In genomic region chr5:113135513-113135912, GRCm38 (mm10) we compare ENCODE assay signal across 10 mouse cellular contexts. TPM values are rescaled to one million over a fixed set of nuclear protein-coding genes. Genes with fewer than 3 reads are reported as not detected.
DNase-seq lines count a peak whose midpoint lies in the region; ATAC-seq and TF ChIP-seq lines count a peak whose summit lies in the region.
"Had no signal": no experiment of that assay in that cellular context is flagged by ENCODE, and none has a peak within 500 bp of the region (broad histone marks: within the 10 kb centered on the region; RNA-seq: fewer than 3 reads in every experiment).

No protein-coding gene starts in this region.

- no peak for ATAC-seq in midbrain, embryonic 15.5 days (replicated peaks)
- no peak for ATAC-seq in midbrain, embryonic 14.5 days (ENCODE audit: low FRiP score, low TSS enrichment)
- ATAC-seq in limb, embryonic 14.5 days (ENCODE audit: low FRiP score, low read depth): no peak
- no peak for ATAC-seq in stomach, postnatal 0 days (ENCODE audit: low FRiP score, low TSS enrichment)

- H3K27me3 ChIP-seq in heart, adult 2 months (ENCODE audit: control insufficient read depth, insufficient read depth, low read length): no peaks in the 10 kb centered on the region
- H3K27me3 ChIP-seq in midbrain, embryonic 15.5 days (replicated peaks): peaks cover 16% of the 10 kb centered on the region
- peaks cover 16% of the 10 kb centered on the region for H3K27me3 ChIP-seq in midbrain, embryonic 14.5 days (ENCODE audit: control insufficient read depth, insufficient read depth, low read length)
- H3K27me3 ChIP-seq in limb, embryonic 14.5 days (ENCODE audit: control insufficient read depth, insufficient read depth, low read length): no peaks in the 10 kb centered on the region; the same call in 1 of the 2 replicates
- H3K27me3 ChIP-seq in stomach, postnatal 0 days (ENCODE audit: control insufficient read depth, insufficient read depth, low read length): no peaks in the 10 kb centered on the region

- peaks cover 4% of the 10 kb centered on the region; the same call in 1 of the 2 replicates for H3K79me2 ChIP-seq in heart, adult 2 months (replicated peaks; ENCODE audit: control insufficient read depth, insufficient read depth, low read length)

- peak overlapping the region; percentile 95 for H3K27ac ChIP-seq in heart, adult 2 months
- no peak overlapping the region for H3K27ac ChIP-seq in midbrain, embryonic 15.5 days
- no peak overlapping the region for H3K27ac ChIP-seq in midbrain, embryonic 14.5 days (replicated peaks; ENCODE audit: low read depth, low read length)
- H3K27ac ChIP-seq in limb, embryonic 14.5 days (replicated peaks; ENCODE audit: low read depth, low read length): peak overlapping the region; percentile 38
- H3K27ac ChIP-seq in stomach, postnatal 0 days (replicated peaks): peak overlapping the region; percentile 90

- peak overlapping the region; percentile 85 for H3K9ac ChIP-seq in heart, adult 2 months (ENCODE audit: low read depth, low read length)
- no peak overlapping the region for H3K9ac ChIP-seq in midbrain, embryonic 15.5 days
- H3K9ac ChIP-seq in midbrain, embryonic 14.5 days (replicated peaks; ENCODE audit: low read length): no peak overlapping the region
- H3K9ac ChIP-seq in limb, embryonic 14.5 days (ENCODE audit: low read depth, low read length, severe bottlenecking): no peak overlapping the region
- H3K9ac ChIP-seq in stomach, postnatal 0 days (ENCODE audit: low read length): peak overlapping the region; percentile 67

- H3K4me1 ChIP-seq in heart, adult 2 months (ENCODE audit: control insufficient read depth, insufficient read depth, low read length): peaks cover 39% of the 10 kb centered on the region
- peaks cover 31% of the 10 kb centered on the region for H3K4me1 ChIP-seq in midbrain, embryonic 15.5 days
- peaks cover 22% of the 10 kb centered on the region for H3K4me1 ChIP-seq in midbrain, embryonic 14.5 days (ENCODE audit: control insufficient read depth, insufficient read depth, low read length)
- peaks cover 28% of the 10 kb centered on the region for H3K4me1 ChIP-seq in limb, embryonic 14.5 days (ENCODE audit: control insufficient read depth, insufficient read depth, low read length)
- H3K4me1 ChIP-seq in stomach, postnatal 0 days (replicated peaks; ENCODE audit: control insufficient read depth, insufficient read depth): no peaks in the 10 kb centered on the region

- DNase-seq in heart, adult 2 months: peak in 1 of 2 experiments; percentile 45
- no peak for DNase-seq in heart, postnatal 14 days
- DNase-seq in midbrain, embryonic 14.5 days: no peak
- DNase-seq in limb, embryonic 14.5 days (ENCODE audit: low spot score): no peak
- DNase-seq in stomach, postnatal 0 days (ENCODE audit: low spot score): peak; percentile 70
- no peak for DNase-seq in cerebellum, adult 9-11 months
- DNase-seq in adrenal gland, adult (ENCODE audit: inconsistent age in 2 of 2, low spot score in 1 of 2): no peak
- DNase-seq: kidney, postnatal 25 days had no signal

- no peak for TF ChIP-seq POLR2A in heart, adult 2 months (IDR thresholded peaks at IDR 0.05; ENCODE audit: insufficient read depth, low read depth, low read length)
- TF ChIP-seq POLR2A in limb, embryonic 14.5 days (IDR thresholded peaks at IDR 0.05; ENCODE audit: borderline replicate concordance, extremely low read depth, insufficient read depth, insufficient read length): no peak

- H3K4me2 ChIP-seq in midbrain, embryonic 15.5 days: peak overlapping the region; percentile 4; the same call in 1 of the 2 replicates
- no peak overlapping the region for H3K4me2 ChIP-seq in midbrain, embryonic 14.5 days (ENCODE audit: low read length)
- peak overlapping the region; percentile 91 for H3K4me2 ChIP-seq in limb, embryonic 14.5 days (replicated peaks; ENCODE audit: low read depth, low read length, severe bottlenecking)
- H3K4me2 ChIP-seq in stomach, postnatal 0 days (replicated peaks; ENCODE audit: low read depth): peak overlapping the region; percentile 92

- intact Hi-C loops in heart, adult 2 months (cut with DNase I): no loop called here
- intact Hi-C loops in heart, postnatal 14 days (cut with DNase I): no loop called here

- peak overlapping the region; percentile 70 for H3K4me3 ChIP-seq in heart, adult 2 months
- no peak overlapping the region for H3K4me3 ChIP-seq in midbrain, embryonic 15.5 days
- no peak overlapping the region for H3K4me3 ChIP-seq in midbrain, embryonic 14.5 days (replicated peaks; ENCODE audit: low read depth, low read length)
- peak overlapping the region; percentile 42 for H3K4me3 ChIP-seq in limb, embryonic 14.5 days (replicated peaks; ENCODE audit: low read length)
- H3K4me3 ChIP-seq in stomach, postnatal 0 days (ENCODE audit: low read depth, low read length): peak overlapping the region; percentile 48; the same call in 1 of the 2 replicates

- 15% methylated on average over 10 of the region's 10 CpGs for WGBS in heart, adult 2 months
- WGBS in midbrain, embryonic 15.5 days: 29% methylated on average over 10 of the region's 10 CpGs
- WGBS in midbrain, embryonic 14.5 days: 34% methylated on average over 10 of the region's 10 CpGs
- 30% methylated on average over 10 of the region's 10 CpGs for WGBS in limb, embryonic 14.5 days
- 19% methylated on average over 10 of the region's 10 CpGs for WGBS in stomach, postnatal 0 days

- TF ChIP-seq CTCF in heart, adult 2 months (IDR thresholded peaks at IDR 0.05): no peak
- TF ChIP-seq CTCF in stomach, postnatal 0 days (IDR thresholded peaks at IDR 0.05; ENCODE audit: low read depth): peak; percentile 7; the same call in 1 of the 2 replicates

- H3K9me3 ChIP-seq in midbrain, embryonic 15.5 days: no peaks in the 10 kb centered on the region
- no peaks in the 10 kb centered on the region for H3K9me3 ChIP-seq in midbrain, embryonic 14.5 days (ENCODE audit: control insufficient read depth, low read length)
- H3K9me3 ChIP-seq in limb, embryonic 14.5 days (ENCODE audit: control insufficient read depth, low read length): no peaks in the 10 kb centered on the region
- H3K9me3 ChIP-seq in stomach, postnatal 0 days (ENCODE audit: control insufficient read depth, low read length): no peaks in the 10 kb centered on the region

- TF ChIP-seq EP300 in heart, adult 2 months (IDR thresholded peaks at IDR 0.05; ENCODE audit: insufficient read depth, low read depth, low read length): no peak
- no peak for TF ChIP-seq EP300 in stomach, postnatal 0 days (optimal IDR thresholded peaks at IDR 0.05)

- H3K36me3 ChIP-seq in heart, adult 2 months (ENCODE audit: control insufficient read depth, insufficient read depth, low read length): no peaks in the 10 kb centered on the region
- H3K36me3 ChIP-seq in midbrain, embryonic 15.5 days (replicated peaks): no peaks in the 10 kb centered on the region
- H3K36me3 ChIP-seq in midbrain, embryonic 14.5 days (ENCODE audit: control insufficient read depth, insufficient read depth, low read length): no peaks in the 10 kb centered on the region
- no peaks in the 10 kb centered on the region for H3K36me3 ChIP-seq in limb, embryonic 14.5 days (ENCODE audit: control insufficient read depth, insufficient read depth, low read length)
- no peaks in the 10 kb centered on the region for H3K36me3 ChIP-seq in stomach, postnatal 0 days (ENCODE audit: control insufficient read depth, insufficient read depth, low read length)

RNA-seq across cellular contexts. Expression of gene Crybb3, which starts 54.1 kb away (rescaled TPM):
- 1 to 10 TPM in 1 of 2 experiments, under 1 TPM in 1; 0.68 to 1.5 TPM for total RNA-seq in heart, adult 2 months (2021)
- 2.6 and 4.2 TPM in 2 replicates for polyA plus RNA-seq in heart, adult 2 months (2012; rRNA removed)
- total RNA-seq in heart, postnatal 14 days (2021): 1 to 10 TPM; 2.8 to 2.9 TPM
- 1.1 and 1.6 TPM in 2 replicates for polyA plus RNA-seq in midbrain, embryonic 15.5 days (2015; fragmentation: Nextera tagmentation; extraction: Ambion mirVana)
- polyA plus RNA-seq in midbrain, embryonic 14.5 days (2014; fragmentation: Nextera tagmentation; extraction: Ambion mirVana): 0.70 and 0.77 TPM in 2 replicates
- polyA plus RNA-seq in limb, embryonic 14.5 days (2012; rRNA removed): 4.3 and 4.6 TPM in 2 replicates
- polyA plus RNA-seq in limb, embryonic 14.5 days (2014; fragmentation: Nextera tagmentation; extraction: Ambion mirVana): 0.67 and 0.72 TPM in 2 replicates
- 0.52 and 0.64 TPM in 2 replicates for polyA plus RNA-seq in stomach, postnatal 0 days (2015; fragmentation: Nextera tagmentation; extraction: Ambion mirVana)
- polyA plus RNA-seq: neural tube, embryonic 11.5 days had no signal

Comparison
In these comparisons a context has a peak if more than half of its experiments do, and no peak if none do; other contexts are left out.
1. H3K27ac ChIP-seq: peak in heart, adult 2 months (single experiment), limb, embryonic 14.5 days (single experiment) and stomach, postnatal 0 days (single experiment); none in midbrain, embryonic 15.5 days (single experiment) and midbrain, embryonic 14.5 days (single experiment).
2. H3K4me3 ChIP-seq: peak in heart, adult 2 months (single experiment), limb, embryonic 14.5 days (single experiment) and stomach, postnatal 0 days (single experiment); none in midbrain, embryonic 15.5 days (single experiment) and midbrain, embryonic 14.5 days (single experiment).
3. H3K9ac ChIP-seq: peak in heart, adult 2 months (single experiment) and stomach, postnatal 0 days (single experiment); none in midbrain, embryonic 15.5 days (single experiment), midbrain, embryonic 14.5 days (single experiment) and limb, embryonic 14.5 days (single experiment).